Mouse (Mus musculus) embryonic facial prominence, embryonic 12.5 days (tissue): Measurements from ENCODE around the gene Cdc42bpa. TPM values are rescaled to one million over a fixed set of nuclear protein-coding genes. Genes with fewer than 3 reads are reported as not detected.

Experiments
- ATAC-seq: fragments of 200-750 bp; cut with Nextera tagmentation; 2 replicates; pipeline ENCODE4 v1.8.0; 2017; ENCODE audit not compliant: insufficient number of reproducible peaks, insufficient read depth, low FRiP score, low TSS enrichment
- H3K27ac ChIP-seq: fragments of 300-500 bp; sonication (generic); 2 replicates; pipeline ENCODE4 v1.5.1; 2016; ENCODE audit warnings: mild to moderate bottlenecking
- H3K27me3 ChIP-seq: fragments of 300-500 bp; sonication (generic); 2 replicates; pipeline ENCODE4 v1.6.1; 2016; ENCODE audit warnings: mild to moderate bottlenecking, moderate library complexity
- H3K36me3 ChIP-seq: fragments of 300-500 bp; sonication (generic); 2 replicates; pipeline ENCODE4 v1.6.1; 2016; ENCODE audit warnings: mild to moderate bottlenecking
- H3K4me1 ChIP-seq: fragments of 300-500 bp; sonication (generic); 2 replicates; pipeline ENCODE4 v1.6.1; 2016
- H3K4me2 ChIP-seq: fragments of 300-500 bp; sonication (generic); replicated peaks from 2 replicates; pipeline ENCODE4 v1.6.1; 2016; ENCODE audit warnings: mild to moderate bottlenecking, moderate library complexity
- H3K4me3 ChIP-seq: fragments of 300-500 bp; sonication (generic); 2 replicates; pipeline ENCODE4 v1.5.1; 2016; ENCODE audit warnings: mild to moderate bottlenecking
- H3K9ac ChIP-seq: fragments of 300-500 bp; sonication (generic); 2 replicates; pipeline ENCODE4 v1.6.1; 2016; ENCODE audit warnings: mild to moderate bottlenecking, moderate library complexity
- H3K9me3 ChIP-seq: fragments of 300-500 bp; sonication (generic); 2 replicates; pipeline ENCODE4 v1.6.1; 2016; ENCODE audit warnings: mild to moderate bottlenecking, moderate library complexity
- WGBS: fragments of 180-500 bp; shearing (Covaris S2); methylation state at CpG from one replicate; pipeline ENCODE4 v1.1.7; 2016; 5-methylcytosine and 5-hydroxymethylcytosine counted together
- polyA plus RNA-seq: library from polyadenylated mRNA; unstranded; fragments of >200 nt; fragmentation: Nextera tagmentation; extraction: Ambion mirVana; gene quantifications from 2 replicates; pipeline ENCODE4 v1.2.1, GENCODE M21; 2016

Cdc42bpa gene
- polyA plus RNA-seq, 1 experiment from 2014 or later: 20.2 TPM

DNA sequence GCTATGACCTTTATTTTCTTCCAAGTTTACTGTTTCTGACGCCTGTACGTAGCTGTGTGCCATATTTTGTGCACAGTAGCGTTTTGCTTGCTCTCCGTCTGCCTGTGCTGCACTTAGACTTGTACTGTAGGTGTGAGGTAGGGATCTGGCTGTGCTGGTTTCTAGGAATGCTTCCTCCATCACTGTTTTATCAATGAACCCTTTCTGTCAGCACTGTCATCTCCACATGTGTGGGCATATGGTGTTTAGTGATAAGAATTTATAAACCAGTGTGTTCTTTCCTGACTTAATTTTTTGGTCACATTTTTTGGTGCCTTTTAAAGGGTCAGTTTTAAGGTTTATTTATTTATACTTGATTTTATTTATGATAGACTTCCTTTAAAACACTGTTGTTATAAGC, 188.3 kb downstream of the Cdc42bpa start:
- H3K27me3 ChIP-seq: no peaks in the 10 kb centered on the region
- no peak overlapping the region for H3K9ac ChIP-seq
- no peak overlapping the region for H3K4me3 ChIP-seq
- H3K36me3 ChIP-seq: peaks cover 34% of the 10 kb centered on the region
- WGBS: 84% methylated on average over 4 of the region's 4 CpGs
- H3K4me2 ChIP-seq: no peak overlapping the region
- no peaks in the 10 kb centered on the region for H3K9me3 ChIP-seq
- ATAC-seq: no peak
- no peaks in the 10 kb centered on the region for H3K4me1 ChIP-seq
- H3K27ac ChIP-seq: no peak overlapping the region

DNA sequence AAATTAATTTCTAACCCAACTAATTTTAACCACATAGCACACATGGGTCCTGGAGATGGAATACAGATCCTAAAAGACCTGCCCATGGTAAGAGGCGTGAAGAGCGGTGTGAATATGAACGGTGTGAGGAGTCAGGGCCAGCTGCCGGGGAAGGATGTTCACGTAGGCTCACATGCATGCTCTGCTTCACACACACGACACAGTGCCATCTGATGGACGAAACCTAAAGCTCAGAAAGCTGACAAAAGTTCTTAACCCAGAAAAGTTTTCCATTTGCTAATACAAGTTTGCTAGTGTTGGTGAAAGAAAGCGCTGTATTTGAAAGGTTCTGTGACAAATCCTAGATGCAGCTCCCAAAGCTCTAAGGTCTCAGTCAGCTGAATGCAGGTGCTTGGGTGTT, 190.9 kb downstream of the Cdc42bpa start:
- Histone ChIP-seq H3K4me3 (no peak overlapping the region), H3K9ac (no peak overlapping the region), H3K4me1 (no peaks in the 10 kb centered on the region), H3K36me3 (peaks cover 28% of the 10 kb centered on the region), H3K4me2 (no peak overlapping the region), H3K9me3 (no peaks in the 10 kb centered on the region), H3K27ac (no peak overlapping the region), H3K27me3 (no peaks in the 10 kb centered on the region)
- 82% methylated on average over 8 of the region's 8 CpGs for WGBS
- ATAC-seq: no peak

DNA sequence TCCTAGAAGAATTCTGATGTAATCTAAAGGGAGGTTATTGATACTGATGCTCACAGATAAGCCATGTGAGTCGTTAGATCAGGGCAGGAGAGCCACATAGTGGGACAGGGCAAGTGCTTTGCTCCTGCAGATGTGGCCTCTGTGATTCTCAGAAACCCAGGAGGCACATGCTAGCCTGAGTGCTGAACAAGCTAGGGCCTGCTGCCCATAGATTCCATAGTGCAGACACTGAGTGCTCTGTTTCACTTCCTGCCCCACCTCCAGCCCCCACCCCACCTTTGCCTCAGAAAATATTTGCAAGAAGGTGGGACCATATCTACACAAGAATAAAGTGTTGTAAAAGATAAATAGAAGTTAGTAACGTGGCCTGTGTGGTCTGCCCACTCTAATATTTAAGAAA, 198.4 kb downstream of the Cdc42bpa start:
- H3K27ac ChIP-seq: no peak overlapping the region
- no peak for ATAC-seq
- H3K4me1 ChIP-seq: no peaks in the 10 kb centered on the region
- H3K4me2 ChIP-seq: no peak overlapping the region
- no peak overlapping the region for H3K4me3 ChIP-seq
- WGBS: 62% methylated on average over 2 of the region's 2 CpGs
- peaks cover 23% of the 10 kb centered on the region for H3K36me3 ChIP-seq
- no peaks in the 10 kb centered on the region for H3K27me3 ChIP-seq
- H3K9me3 ChIP-seq: no peaks in the 10 kb centered on the region
- no peak overlapping the region for H3K9ac ChIP-seq

DNA sequence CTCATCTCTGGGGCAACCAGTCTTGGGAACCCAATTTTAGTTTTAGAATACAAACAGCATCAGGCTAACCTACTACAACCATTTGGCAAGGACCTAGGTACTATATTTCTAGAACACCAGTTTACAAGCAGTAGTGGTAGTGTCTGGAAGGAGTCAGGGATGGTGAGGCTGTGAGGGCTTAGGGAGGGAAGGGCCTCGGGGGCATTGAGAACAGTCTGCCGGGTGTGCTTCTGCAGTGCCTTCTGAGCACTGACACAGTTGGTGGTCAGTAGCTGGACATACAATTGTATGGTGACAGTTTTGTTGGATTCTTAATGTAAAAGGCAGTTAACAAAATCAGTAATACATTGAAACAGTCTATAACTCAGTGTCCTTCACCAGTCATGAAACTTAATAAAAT, 200.3 kb downstream of the Cdc42bpa start:
- Histone ChIP-seq H3K27ac (no peak overlapping the region), H3K9ac (no peak overlapping the region), H3K36me3 (peaks cover 23% of the 10 kb centered on the region), H3K4me2 (no peak overlapping the region), H3K27me3 (no peaks in the 10 kb centered on the region), H3K4me1 (no peaks in the 10 kb centered on the region), H3K9me3 (no peaks in the 10 kb centered on the region), H3K4me3 (no peak overlapping the region)
- 78% methylated on average over 2 of the region's 2 CpGs for WGBS
- no peak for ATAC-seq

DNA sequence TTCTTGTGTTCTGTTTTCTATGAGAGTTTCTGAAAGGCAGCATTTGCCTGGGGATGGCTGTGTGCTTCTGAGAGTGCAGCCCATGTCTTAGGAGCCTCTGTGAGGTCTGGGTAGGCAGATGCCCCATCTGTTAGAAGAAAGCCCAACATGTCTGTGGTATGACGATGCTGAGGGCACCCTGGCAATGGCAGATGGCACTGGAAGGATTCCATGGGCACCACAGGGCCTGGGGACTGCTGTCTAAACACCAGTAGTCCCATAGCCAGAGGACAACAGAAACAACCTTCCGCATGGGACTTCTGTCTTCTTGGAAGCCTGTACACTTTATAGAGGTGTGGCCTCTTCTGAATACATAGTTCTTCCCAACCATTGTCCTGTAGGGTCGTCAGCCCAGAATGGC, 200.9 kb downstream of the Cdc42bpa start:
- H3K9ac ChIP-seq: no peak overlapping the region
- no peaks in the 10 kb centered on the region for H3K27me3 ChIP-seq
- H3K9me3 ChIP-seq: no peaks in the 10 kb centered on the region
- peaks cover 26% of the 10 kb centered on the region for H3K36me3 ChIP-seq
- no peak for ATAC-seq
- 86% methylated on average over 3 of the region's 3 CpGs for WGBS
- H3K4me2 ChIP-seq: no peak overlapping the region
- H3K4me3 ChIP-seq: no peak overlapping the region
- no peak overlapping the region for H3K27ac ChIP-seq
- no peaks in the 10 kb centered on the region for H3K4me1 ChIP-seq

DNA sequence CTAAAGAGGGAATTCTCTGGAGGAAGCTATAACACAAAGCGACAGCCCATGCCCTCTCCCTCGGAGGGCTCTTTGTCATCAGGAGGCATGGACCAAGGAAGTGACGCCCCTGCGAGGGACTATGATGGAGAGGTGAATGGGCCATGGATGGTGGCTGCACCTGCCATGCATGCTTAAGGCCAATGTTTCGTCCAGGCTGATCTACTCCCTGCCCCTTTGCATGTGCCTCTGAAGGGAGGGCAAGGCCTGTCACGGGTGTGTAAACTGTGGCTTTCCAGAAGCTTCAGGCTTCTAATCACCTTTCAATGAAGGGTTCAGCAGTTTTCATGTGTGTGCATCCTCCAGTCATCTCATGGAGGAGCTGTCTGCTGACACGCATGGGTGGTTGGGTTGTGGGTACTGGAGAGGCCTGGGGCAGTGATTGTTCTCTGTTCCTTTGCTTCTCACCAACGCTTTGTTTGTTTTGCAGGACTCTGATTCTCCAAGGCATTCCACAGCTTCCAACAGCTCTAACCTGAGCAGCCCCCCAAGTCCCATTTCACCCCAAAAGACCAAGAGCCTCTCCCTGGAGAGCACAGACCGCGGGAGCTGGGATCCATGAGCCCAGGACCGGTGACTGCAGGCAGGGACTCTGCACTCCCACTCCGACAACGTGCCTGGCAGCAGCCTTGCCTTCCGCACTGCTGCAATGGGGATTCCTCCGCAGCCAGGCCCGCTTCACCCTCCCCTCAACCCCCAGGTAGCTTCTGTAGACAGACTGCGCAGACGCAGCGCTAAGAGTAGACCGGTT, 201.5 kb downstream of the Cdc42bpa start:
- no peaks in the 10 kb centered on the region for H3K27me3 ChIP-seq
- H3K9me3 ChIP-seq: no peaks in the 10 kb centered on the region
- no peak for ATAC-seq
- no peak overlapping the region for H3K4me2 ChIP-seq
- H3K9ac ChIP-seq: no peak overlapping the region
- WGBS: 90% methylated on average over 20 of the region's 20 CpGs
- peaks cover 30% of the 10 kb centered on the region for H3K36me3 ChIP-seq
- no peak overlapping the region for H3K27ac ChIP-seq
- no peak overlapping the region for H3K4me3 ChIP-seq
- H3K4me1 ChIP-seq: no peaks in the 10 kb centered on the region

DNA sequence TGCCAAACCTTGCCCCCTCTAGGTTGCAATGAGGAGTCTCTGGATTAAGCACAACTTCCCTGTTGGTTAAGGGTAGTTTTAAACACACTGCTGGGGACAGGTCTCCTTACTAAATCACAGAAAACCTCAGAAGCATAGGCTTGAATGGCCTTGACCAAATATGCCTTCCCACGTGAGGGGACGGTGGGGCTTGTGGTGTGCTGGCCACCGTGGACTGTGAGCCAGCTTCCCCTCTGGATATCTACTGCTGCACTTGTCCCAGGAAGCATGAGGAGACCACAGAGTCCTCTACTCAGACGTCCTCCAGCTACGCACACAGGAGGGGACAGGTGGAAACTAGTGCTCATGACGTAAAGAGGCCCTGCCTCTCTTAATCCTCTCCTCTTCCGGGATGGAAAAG, 202.7 kb downstream of the Cdc42bpa start:
- Histone ChIP-seq H3K36me3 (peaks cover 28% of the 10 kb centered on the region), H3K9ac (no peak overlapping the region), H3K4me2 (no peak overlapping the region), H3K4me3 (no peak overlapping the region), H3K9me3 (no peaks in the 10 kb centered on the region), H3K27me3 (no peaks in the 10 kb centered on the region), H3K27ac (no peak overlapping the region), H3K4me1 (no peaks in the 10 kb centered on the region)
- no peak for ATAC-seq
- WGBS: 72% methylated on average over 7 of the region's 7 CpGs

DNA sequence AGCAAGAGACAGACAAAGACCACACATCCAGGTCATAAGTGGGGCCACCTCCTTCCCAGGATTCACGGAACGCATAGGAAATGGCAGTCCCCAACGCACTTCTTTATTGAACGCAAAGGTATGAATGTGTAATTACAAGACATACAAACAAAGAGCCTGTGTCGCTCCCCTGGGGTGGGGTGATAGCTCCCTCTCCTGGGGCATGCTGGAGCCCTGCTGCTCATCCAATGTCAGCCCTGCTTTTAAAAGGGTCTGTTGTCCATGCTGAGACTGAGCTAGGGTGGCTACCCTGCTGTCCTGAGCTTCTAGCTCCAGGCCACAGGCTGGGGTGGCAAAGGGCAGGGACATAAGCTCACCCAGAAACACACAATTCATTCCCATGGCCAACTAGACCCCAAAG, 206.3 kb downstream of the Cdc42bpa start:
- no peak overlapping the region for H3K9ac ChIP-seq
- H3K9me3 ChIP-seq: no peaks in the 10 kb centered on the region
- no peak overlapping the region for H3K4me3 ChIP-seq
- H3K27ac ChIP-seq: no peak overlapping the region
- ATAC-seq: no peak
- H3K36me3 ChIP-seq: peaks cover 19% of the 10 kb centered on the region; the same call in 1 of the 2 replicates
- no peaks in the 10 kb centered on the region for H3K27me3 ChIP-seq
- WGBS: 80% methylated on average over 5 of the region's 5 CpGs
- no peaks in the 10 kb centered on the region for H3K4me1 ChIP-seq
- no peak overlapping the region for H3K4me2 ChIP-seq

DNA sequence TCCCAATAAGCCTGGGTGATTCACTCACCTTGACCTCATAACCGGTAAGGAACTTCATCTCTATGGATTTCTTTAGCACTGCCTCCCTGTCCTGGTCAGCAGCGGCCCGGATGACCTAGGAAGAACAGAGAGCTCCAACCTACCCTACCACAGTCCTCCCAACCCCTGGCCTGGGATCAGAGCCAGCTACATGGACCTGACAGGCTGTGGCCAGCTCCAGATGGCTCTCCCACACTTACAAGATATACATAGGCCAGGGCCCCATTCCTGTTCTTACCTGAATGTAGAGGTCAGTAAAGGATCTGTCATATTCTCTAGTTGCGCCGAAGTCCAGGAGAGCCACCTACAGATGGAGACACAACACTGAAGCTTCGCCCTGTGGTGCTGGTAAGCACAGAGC, 208.0 kb downstream of the Cdc42bpa start:
- WGBS: 95% methylated on average over 6 of the region's 6 CpGs
- Histone ChIP-seq H3K4me3 (no peak overlapping the region), H3K9ac (no peak overlapping the region), H3K27ac (no peak overlapping the region), H3K4me2 (no peak overlapping the region), H3K27me3 (no peaks in the 10 kb centered on the region), H3K9me3 (no peaks in the 10 kb centered on the region), H3K4me1 (no peaks in the 10 kb centered on the region), H3K36me3 (peaks cover 10% of the 10 kb centered on the region; the same call in 1 of the 2 replicates)
- ATAC-seq: no peak

DNA sequence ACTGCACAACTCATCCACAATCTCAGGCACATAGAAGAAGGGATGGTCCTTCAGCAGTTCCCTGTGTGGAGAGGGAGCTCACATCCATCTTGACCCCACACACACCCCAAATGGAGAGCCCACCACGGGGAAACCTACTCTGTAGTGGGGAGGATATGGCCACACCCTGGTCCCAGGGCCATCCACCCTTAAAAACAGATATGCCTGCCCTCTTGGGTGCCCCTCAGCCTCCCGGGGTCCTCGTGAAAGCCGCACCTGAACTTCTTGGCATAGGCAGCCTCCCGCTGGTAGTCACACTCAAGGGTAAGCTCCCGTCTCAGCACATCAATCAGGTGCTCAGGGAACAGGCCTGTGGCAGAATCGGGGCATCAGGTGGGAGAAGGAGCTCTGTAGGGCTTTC, 208.9 kb downstream of the Cdc42bpa start:
- H3K9me3 ChIP-seq: no peaks in the 10 kb centered on the region
- no peak overlapping the region for H3K4me3 ChIP-seq
- H3K36me3 ChIP-seq: peaks cover 10% of the 10 kb centered on the region; the same call in 1 of the 2 replicates
- H3K27me3 ChIP-seq: no peaks in the 10 kb centered on the region
- 89% methylated on average over 7 of the region's 7 CpGs for WGBS
- ATAC-seq: no peak
- no peak overlapping the region for H3K27ac ChIP-seq
- no peak overlapping the region for H3K4me2 ChIP-seq
- no peaks in the 10 kb centered on the region for H3K4me1 ChIP-seq
- H3K9ac ChIP-seq: no peak overlapping the region

DNA sequence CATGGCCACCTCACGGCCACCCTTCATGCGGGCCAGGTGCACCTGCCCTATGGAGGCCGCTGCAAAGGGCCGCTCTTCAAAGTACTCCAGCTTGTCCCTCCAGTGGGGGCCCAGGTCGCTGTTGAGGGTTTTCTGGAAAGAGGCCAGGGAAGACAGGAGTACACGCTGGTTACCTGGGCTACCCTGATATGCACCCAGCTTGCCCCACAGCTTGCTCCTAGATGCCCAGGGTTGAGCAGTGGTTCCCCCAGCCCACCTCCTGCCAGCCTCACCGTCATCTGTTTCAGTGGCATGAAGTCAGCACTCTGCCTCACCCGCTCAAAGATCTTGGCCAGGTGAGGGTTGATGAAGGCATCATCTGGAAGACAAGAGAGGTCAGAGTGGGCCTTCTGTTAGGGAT, 209.8 kb downstream of the Cdc42bpa start:
- Histone ChIP-seq H3K36me3 (peaks cover 10% of the 10 kb centered on the region; the same call in 1 of the 2 replicates), H3K4me3 (no peak overlapping the region), H3K9ac (no peak overlapping the region), H3K27ac (no peak overlapping the region), H3K4me1 (no peaks in the 10 kb centered on the region), H3K4me2 (no peak overlapping the region), H3K27me3 (no peaks in the 10 kb centered on the region), H3K9me3 (no peaks in the 10 kb centered on the region)
- ATAC-seq: no peak
- WGBS: 82% methylated on average over 8 of the region's 8 CpGs

DNA sequence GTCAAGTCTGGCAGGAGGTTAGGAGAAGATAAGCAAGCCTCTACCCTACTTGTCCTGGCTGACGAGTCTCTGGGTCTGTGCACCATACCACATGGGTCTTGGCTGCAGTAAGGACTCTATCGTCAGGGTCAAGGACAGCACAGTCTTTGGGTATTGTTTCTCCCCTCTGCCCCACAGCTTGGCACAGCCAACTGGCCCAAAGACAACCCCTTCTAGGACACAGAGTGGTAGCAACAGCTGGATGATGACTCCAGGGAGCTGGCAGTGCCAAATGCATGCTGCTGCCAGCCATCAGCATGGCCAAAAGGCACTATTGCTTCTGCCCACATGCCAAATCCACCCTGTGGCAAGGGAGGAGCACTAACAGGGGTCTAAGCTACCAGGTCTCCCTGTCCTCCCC, 211.6 kb downstream of the Cdc42bpa start:
- H3K4me2 ChIP-seq: no peak overlapping the region
- H3K27ac ChIP-seq: no peak overlapping the region
- H3K4me3 ChIP-seq: no peak overlapping the region
- no peaks in the 10 kb centered on the region for H3K27me3 ChIP-seq
- no peaks in the 10 kb centered on the region for H3K4me1 ChIP-seq
- no peak for ATAC-seq
- 85% methylated on average over 2 of the region's 2 CpGs for WGBS
- no peaks in the 10 kb centered on the region for H3K9me3 ChIP-seq
- no peak overlapping the region for H3K9ac ChIP-seq
- peaks cover 2% of the 10 kb centered on the region; the same call in 1 of the 2 replicates for H3K36me3 ChIP-seq
